Mouse (Mus musculus) adrenal gland, adult 18-20 months (tissue): ENCODE measurements around the gene Nexn. TPM values are rescaled to one million over a fixed set of nuclear protein-coding genes. Genes with fewer than 3 reads are reported as not detected.
"Not testable (repeated sequence)": the region's sequence is repeated elsewhere in the genome, so short reads cannot be mapped to it uniquely, and the experiment has no call there.

Experiments used
- DNase-seq, 2 experiments: peaks; one replicate each; pipeline ENCODE4 v3.0.0; 2021 to 2022; ENCODE audit warnings: low spot score in 2 of 2
- long read RNA-seq, 2 experiments: library from polyadenylated mRNA; stranded (forward); transcript quantifications; one replicate each; pipeline ENCODE4 v2.0.0; 2021
- total RNA-seq, 2 experiments: library from RNA; stranded (reverse); gene quantifications; 1 replicate in 1 of 2; 2 replicates in 1 of 2; pipeline ENCODE4 v1.2.3; 2021

Nexn gene
- 1 to 10 TPM; 4.3 to 5.8 TPM for total RNA-seq
- long read RNA-seq, experiment 1, partial matches to known transcripts = 0 of 5 reads
- long read RNA-seq, experiment 1, other reads (novel, unspliced or antisense) = 5 of 5 reads
- long read RNA-seq, experiment 2, partial matches to known transcripts = 3 of 6 reads
- long read RNA-seq, experiment 2, other reads (novel, unspliced or antisense) = 2 of 6 reads

- DNase-seq = no peak
Observed at GRCm38 (mm10) chr3:152266036-152266421, at the start of gene Nexn. Gene Nexn (minus strand): TSS chr3:152266350.

GRCm38 (mm10) chr3:152315613-152316012 is 49.5 kb upstream of the Nexn start:
- DNase-seq = peak; percentile 74 to 77

GRCm38 (mm10) chr3:152314666-152315065 is 48.5 kb upstream of the Nexn start:
- not testable (repeated sequence) for DNase-seq

GRCm38 (mm10) chr3:152309250-152309645 is 43.1 kb upstream of the Nexn start:
- DNase-seq = no peak

- no peak for DNase-seq
Observed at GRCm38 (mm10) chr3:152308485-152309249, 42.5 kb upstream of the Nexn start.

- no peak for DNase-seq
Observed at GRCm38 (mm10) chr3:152305971-152306370, 39.8 kb upstream of the Nexn start.

- DNase-seq = no peak
Observed at GRCm38 (mm10) chr3:152305080-152305479, 38.9 kb upstream of the Nexn start.

- no peak for DNase-seq
Observed at GRCm38 (mm10) chr3:152304093-152304815, 38.1 kb upstream of the Nexn start.

- DNase-seq = no peak
Observed at GRCm38 (mm10) chr3:152302991-152303390, 36.8 kb upstream of the Nexn start.

GRCm38 (mm10) chr3:152300376-152301337 is 34.5 kb upstream of the Nexn start:
- DNase-seq = no peak

GRCm38 (mm10) chr3:152295896-152296295 is 29.7 kb upstream of the Nexn start:
- no peak for DNase-seq

GRCm38 (mm10) chr3:152294400-152294799 is 28.2 kb upstream of the Nexn start:
- DNase-seq = no peak

- no peak for DNase-seq
Observed at GRCm38 (mm10) chr3:152293530-152294181, 27.5 kb upstream of the Nexn start.

GRCm38 (mm10) chr3:152291895-152292294 is 25.7 kb upstream of the Nexn start:
- DNase-seq = no peak

GRCm38 (mm10) chr3:152290175-152290798 is 24.1 kb upstream of the Nexn start:
- DNase-seq = no peak

GRCm38 (mm10) chr3:152288740-152289139 is 22.6 kb upstream of the Nexn start:
- peak in 1 of 2 experiments; percentile 21 for DNase-seq

GRCm38 (mm10) chr3:152288276-152288675 is 22.1 kb upstream of the Nexn start:
- no peak for DNase-seq

- DNase-seq = no peak
Observed at GRCm38 (mm10) chr3:152287810-152288209, 21.7 kb upstream of the Nexn start.

- DNase-seq = no peak
Observed at GRCm38 (mm10) chr3:152284759-152285158, 18.6 kb upstream of the Nexn start.

- DNase-seq = no peak
Observed at GRCm38 (mm10) chr3:152284306-152284705, 18.2 kb upstream of the Nexn start.
